ENCODE assay signal across 25 mouse cellular contexts in genomic region chr4:105253453-105254341, GRCm38 (mm10).
DNase-seq lines count a peak whose midpoint lies in the region; ATAC-seq lines count a peak whose summit lies in the region.
"Had no signal": no experiment of that assay in that cellular context is flagged by ENCODE, and none has a peak within 500 bp of the region (broad histone marks: within the 10 kb centered on the region; RNA-seq: fewer than 3 reads in every experiment).

No protein-coding gene starts in this region.

- no peak overlapping the region for H3K9ac ChIP-seq in forebrain, embryonic 11.5 days (ENCODE audit: low read length)
- H3K9ac ChIP-seq: forebrain, embryonic 12.5 days; hindbrain, embryonic 13.5 days; liver, embryonic 13.5 days; midbrain, embryonic 15.5 days had no signal

- H3K4me3 ChIP-seq in forebrain, embryonic 11.5 days (ENCODE audit: low read depth, low read length) = no peak overlapping the region
- H3K4me3 ChIP-seq: erythroblast, embryonic 14.5 days; forebrain, embryonic 12.5 days; hindbrain, embryonic 13.5 days; liver, embryonic 13.5 days; midbrain, embryonic 15.5 days had no signal

- no peak overlapping the region for H3K4me2 ChIP-seq in forebrain, embryonic 11.5 days (ENCODE audit: low read depth, low read length, severe bottlenecking)
- H3K4me2 ChIP-seq: forebrain, embryonic 12.5 days; hindbrain, embryonic 13.5 days; liver, embryonic 13.5 days; midbrain, embryonic 15.5 days had no signal

- peak; percentile 56 for ATAC-seq in CD4-positive, CD25-positive, alpha-beta regulatory T cell, adult 4 months
- ATAC-seq in inflammation-experienced regulatory T-cells, adult 6 months = peak; percentile 42
- ATAC-seq in forebrain, embryonic 11.5 days (replicated peaks; ENCODE audit: low FRiP score) = no peak
- ATAC-seq: midbrain, embryonic 15.5 days had no signal

- WGBS in forebrain, embryonic 11.5 days = 84% methylated on average over 6 of the region's 6 CpGs

- no peak overlapping the region for H3K27ac ChIP-seq in forebrain, embryonic 11.5 days (ENCODE audit: low read depth, low read length)
- H3K27ac ChIP-seq: forebrain, embryonic 12.5 days; hindbrain, embryonic 13.5 days; liver, embryonic 13.5 days; macrophage; midbrain, embryonic 15.5 days had no signal

- H3K9me3 ChIP-seq in forebrain, embryonic 11.5 days (ENCODE audit: control insufficient read depth, low read length) = no peaks in the 10 kb centered on the region
- H3K9me3 ChIP-seq: forebrain, embryonic 12.5 days; hindbrain, embryonic 13.5 days; liver, embryonic 13.5 days; midbrain, embryonic 15.5 days had no signal

- DNase-seq in heart, adult 11 months = peak; percentile 83
- no peak for DNase-seq in heart, postnatal 25 days (ENCODE audit: low spot score)
- DNase-seq in kidney, postnatal 36 days = peak; percentile 28 to 53
- no peak for DNase-seq in kidney, postnatal 4 days
- DNase-seq in forebrain, embryonic 11.5 days (ENCODE audit: low spot score) = no peak
- no peak for DNase-seq in cerebellum, postnatal 25 days
- DNase-seq: adrenal gland, adult 2 months; cerebellum, adult 9-10 months; gastrocnemius, postnatal 10 days; heart, postnatal 36 days; kidney, postnatal 25 days; layer of hippocampus, postnatal 36 days; left cerebral cortex, postnatal 4 days; liver, embryonic 13.5 days; lung, adult 2 months; lung, postnatal 10 days; right cerebral cortex, postnatal 25 days; thymus, postnatal 14 days had no signal

- no peaks in the 10 kb centered on the region for H3K36me3 ChIP-seq in forebrain, embryonic 11.5 days (ENCODE audit: control insufficient read depth, insufficient read depth, low read length)
- H3K36me3 ChIP-seq: forebrain, embryonic 12.5 days; hindbrain, embryonic 13.5 days; liver, embryonic 13.5 days; midbrain, embryonic 15.5 days had no signal

- H3K27me3 ChIP-seq in forebrain, embryonic 11.5 days (ENCODE audit: control insufficient read depth, insufficient read depth, low read length) = no peaks in the 10 kb centered on the region
- H3K27me3 ChIP-seq: forebrain, embryonic 12.5 days; hindbrain, embryonic 13.5 days; liver, embryonic 13.5 days had no signal

- intact Hi-C loops in heart, postnatal 25 days (cut with DNase I) = no loop called here

- H3K4me1 ChIP-seq in forebrain, embryonic 11.5 days (replicated peaks; ENCODE audit: control insufficient read depth, insufficient read depth, low read length) = no peaks in the 10 kb centered on the region
- H3K4me1 ChIP-seq: forebrain, embryonic 12.5 days; hindbrain, embryonic 13.5 days; liver, embryonic 13.5 days; midbrain, embryonic 15.5 days had no signal

Comparison
In these comparisons a context has a peak if more than half of its experiments do, and no peak if none do; other contexts are left out.
1. DNase-seq: peak in heart, adult 11 months (single experiment) and kidney, postnatal 36 days (2 of 2); none in heart, postnatal 25 days (single experiment), kidney, postnatal 4 days (0 of 2), forebrain, embryonic 11.5 days (single experiment) and cerebellum, postnatal 25 days (0 of 2).